Mouse (Mus musculus): ENCODE measurements around the gene H2-M3.
"Not testable (repeated sequence)": the region's sequence is repeated elsewhere in the genome, so short reads cannot be mapped to it uniquely, and the experiment has no call there.

H2-M3 gene

GRCm38 (mm10) chr17:37270058-37270701 is at the start of gene H2-M3:
Gene H2-M3 (plus strand): TSS chr17:37270220.
- peak; percentile 73 for DNase-seq (ENCODE audit: low read depth, low spot score)

GRCm38 (mm10) chr17:37221879-37222278 is 48.1 kb upstream of the H2-M3 start:
- DNase-seq (ENCODE audit: low read depth, low spot score): no peak

GRCm38 (mm10) chr17:37237230-37237629 is 32.8 kb upstream of the H2-M3 start, which contains the start of gene Olfr97:
Gene Olfr97 (minus strand): TSS chr17:37237330.
- DNase-seq (ENCODE audit: low read depth, low spot score): not testable (repeated sequence)

GRCm38 (mm10) chr17:37242198-37242597 is 27.8 kb upstream of the H2-M3 start:
- DNase-seq (ENCODE audit: low read depth, low spot score): no peak

- peak; percentile 16 for DNase-seq (ENCODE audit: low read depth, low spot score)
Observed at GRCm38 (mm10) chr17:37246715-37247114, 23.3 kb upstream of the H2-M3 start.

- no peak for DNase-seq (ENCODE audit: low read depth, low spot score)
Observed at GRCm38 (mm10) chr17:37249460-37249859, 20.6 kb upstream of the H2-M3 start.

GRCm38 (mm10) chr17:37250544-37250943 is 19.5 kb upstream of the H2-M3 start:
- no peak for DNase-seq (ENCODE audit: low read depth, low spot score)

- no peak for DNase-seq (ENCODE audit: low read depth, low spot score)
Observed at GRCm38 (mm10) chr17:37263626-37264025, 6.4 kb upstream of the H2-M3 start, which contains the start of gene Olfr98. Gene Olfr98 (minus strand): TSS chr17:37263749.

GRCm38 (mm10) chr17:37270702-37271092 is 677 bp downstream of the H2-M3 start:
- no peak for DNase-seq (ENCODE audit: low read depth, low spot score)

GRCm38 (mm10) chr17:37275626-37276248 is 5.7 kb downstream of the H2-M3 start:
- no peak for DNase-seq (ENCODE audit: low read depth, low spot score)

- no peak for DNase-seq (ENCODE audit: low read depth, low spot score)
Observed at GRCm38 (mm10) chr17:37276573-37276972, 6.6 kb downstream of the H2-M3 start.

GRCm38 (mm10) chr17:37280331-37280730 is 10.3 kb downstream of the H2-M3 start:
- no peak for DNase-seq (ENCODE audit: low read depth, low spot score)

GRCm38 (mm10) chr17:37283360-37283759 is 13.3 kb downstream of the H2-M3 start, which contains the start of gene Olfr99:
Gene Olfr99 (minus strand): TSS chr17:37283460.
- no peak for DNase-seq (ENCODE audit: low read depth, low spot score)

- no peak for DNase-seq (ENCODE audit: low read depth, low spot score)
Observed at GRCm38 (mm10) chr17:37304213-37304612, 34.2 kb downstream of the H2-M3 start, which contains the start of gene Olfr101. Gene Olfr101 (minus strand): TSS chr17:37304313.

- no peak for DNase-seq (ENCODE audit: low read depth, low spot score)
Observed at GRCm38 (mm10) chr17:37308483-37308882, 38.5 kb downstream of the H2-M3 start.

GRCm38 (mm10) chr17:37310146-37310699 is 40.2 kb downstream of the H2-M3 start:
- DNase-seq (ENCODE audit: low read depth, low spot score): no peak

GRCm38 (mm10) chr17:37316954-37317353 is 46.9 kb downstream of the H2-M3 start, which contains the start of gene Olfr102:
Gene Olfr102 (minus strand): TSS chr17:37317054.
- no peak for DNase-seq (ENCODE audit: low read depth, low spot score)

All from telencephalon, adult 2 months (tissue).